Mouse (Mus musculus): ENCODE data around the gene Tap2.

The Tap2 gene

DNA sequence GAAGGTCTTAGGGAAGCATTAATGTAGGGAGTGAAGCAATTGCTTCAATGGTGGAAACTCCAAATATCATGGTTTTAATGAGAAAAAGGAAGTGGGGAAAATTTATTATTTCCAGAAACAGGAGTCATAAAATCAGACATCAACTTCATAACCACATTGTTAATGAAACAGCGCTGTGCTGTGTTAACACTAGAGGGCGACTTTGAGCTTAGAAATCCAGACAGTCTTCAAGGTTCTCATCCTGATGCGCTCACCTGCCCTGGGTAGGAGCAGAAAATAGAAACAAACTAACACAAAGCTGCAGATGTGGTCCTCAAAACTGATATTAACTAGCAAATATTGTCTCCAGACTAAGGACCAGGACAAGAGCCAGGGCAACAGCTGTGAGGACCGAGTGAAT is 46.6 kb downstream of the Tap2 start:
- WGBS, result 14% methylated on average over 4 of the region's 4 CpGs

DNA sequence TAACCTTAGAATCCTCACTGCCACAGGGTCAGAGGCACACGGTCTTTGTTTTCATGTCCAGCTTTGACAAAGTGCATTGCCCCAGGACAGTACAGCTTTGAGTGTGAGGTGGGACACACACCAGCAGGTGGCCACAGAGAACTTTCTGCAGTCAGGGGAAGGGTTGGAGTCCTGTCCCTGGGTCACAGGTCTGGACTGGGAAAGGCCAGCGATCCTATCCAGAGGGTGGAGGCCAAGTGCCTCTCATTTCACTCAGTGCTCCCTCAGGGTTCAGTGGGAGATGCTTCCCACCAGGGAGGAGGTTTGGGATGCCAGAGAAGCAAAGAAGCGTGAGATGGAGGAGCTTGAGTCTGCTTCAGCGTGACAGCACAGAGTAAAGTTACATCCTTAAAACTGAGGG is 48.3 kb downstream of the Tap2 start:
- 61% methylated on average over 4 of the region's 4 CpGs for WGBS

DNA sequence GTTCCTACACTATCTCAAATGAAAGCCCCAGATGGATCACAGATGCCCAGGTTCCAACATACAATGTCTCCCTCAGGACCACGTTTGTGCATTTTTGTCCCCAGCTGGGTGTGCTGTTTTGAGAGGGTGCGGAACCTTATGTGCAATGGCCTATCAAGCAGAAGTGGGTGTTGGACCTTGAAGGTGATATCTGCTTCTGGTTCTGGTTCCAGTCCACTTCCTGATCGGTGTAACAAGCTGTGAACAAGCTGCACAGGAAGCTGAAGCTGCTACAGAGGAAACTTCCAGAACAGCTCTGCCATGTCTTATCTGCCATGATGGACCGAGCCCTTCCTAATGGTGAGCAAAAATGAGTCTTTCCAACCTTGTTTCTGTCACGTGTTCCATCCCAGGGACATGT is 53.2 kb downstream of the Tap2 start:
- WGBS, result 81% methylated on average over 5 of the region's 5 CpGs

DNA sequence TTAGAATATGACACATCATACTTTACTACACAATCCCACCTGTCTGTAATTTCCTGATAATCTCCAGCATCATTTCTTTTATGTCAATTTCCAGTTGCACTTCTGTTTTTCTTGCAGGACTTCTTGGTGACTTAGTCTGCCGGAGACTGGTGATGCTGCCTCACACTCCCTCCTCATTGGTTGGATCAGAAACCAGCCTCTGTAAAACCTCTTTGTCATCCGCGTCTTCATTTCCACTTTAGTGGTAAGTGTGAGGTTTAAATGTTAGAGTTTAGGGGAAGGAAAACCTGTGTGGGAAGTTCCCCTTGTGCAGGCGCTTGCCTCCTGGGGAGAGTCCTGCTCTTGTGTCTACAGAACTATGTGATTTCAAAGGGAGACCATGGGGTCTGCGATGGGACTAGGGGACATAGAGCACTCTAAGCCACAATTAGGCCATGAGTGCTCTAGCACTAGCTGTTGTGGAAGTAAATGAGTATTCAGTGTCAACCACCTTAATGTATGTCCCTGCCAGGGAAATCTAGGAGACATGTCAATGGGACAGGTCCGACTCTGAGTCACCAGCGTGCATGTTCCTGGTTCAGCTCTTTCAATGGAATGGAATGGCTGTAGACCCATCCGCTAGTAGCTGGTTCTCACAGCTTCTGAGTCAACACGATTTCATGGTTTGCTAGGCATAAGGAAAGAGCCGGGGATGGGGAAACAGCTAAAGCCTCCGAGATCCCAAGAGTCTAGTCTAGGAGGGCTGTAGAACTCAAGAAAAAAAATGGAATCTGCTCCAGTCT is 54.5 kb downstream of the Tap2 start, which contains the start of gene H2-Ab1:
TSS of gene H2-Ab1 (plus strand) at position 96 of the 782 bp plus-strand sequence.
- WGBS, result 70% methylated on average over 11 of the region's 11 CpGs

DNA sequence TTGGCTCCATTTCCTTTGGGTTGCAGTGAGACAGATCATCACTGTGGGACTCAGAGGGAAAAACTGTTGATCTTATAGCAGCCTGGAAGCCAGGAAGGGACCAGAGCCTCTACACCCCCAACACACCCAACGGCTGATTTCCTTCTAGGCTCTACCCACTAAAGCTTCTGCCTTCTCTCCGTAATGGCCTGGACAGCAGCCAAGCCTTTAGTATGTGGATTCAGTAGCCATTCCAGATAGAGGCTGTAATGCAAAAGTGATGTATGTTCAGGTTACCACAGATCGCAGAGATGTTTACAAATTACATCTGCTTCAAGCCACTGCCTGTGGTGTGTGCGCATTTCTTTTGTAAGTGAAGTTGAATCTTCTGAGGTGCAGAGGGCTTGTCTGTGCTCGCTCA is 57.2 kb downstream of the Tap2 start:
- 63% methylated on average over 5 of the region's 5 CpGs for WGBS

DNA sequence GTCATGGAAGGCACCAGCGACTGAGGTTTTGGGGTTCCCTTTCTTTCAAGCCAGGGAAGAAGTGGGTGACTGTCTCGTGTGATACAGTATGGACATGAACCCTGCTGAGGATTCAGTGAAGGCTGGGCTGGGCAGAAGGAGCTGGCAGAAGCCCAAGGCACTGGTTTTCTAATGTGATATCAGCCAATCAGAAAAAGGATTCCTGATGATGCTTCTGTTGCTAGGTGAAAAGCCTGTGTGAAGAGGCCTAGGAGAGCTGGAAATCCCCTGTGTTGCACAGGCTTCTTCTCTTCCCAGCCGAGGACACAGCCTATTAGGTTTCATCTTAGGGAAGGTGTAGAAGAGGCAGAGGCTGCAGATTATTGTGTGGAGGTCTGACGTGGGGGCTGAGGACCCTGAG is 58.2 kb downstream of the Tap2 start:
- 37% methylated on average over 4 of the region's 4 CpGs for WGBS

DNA sequence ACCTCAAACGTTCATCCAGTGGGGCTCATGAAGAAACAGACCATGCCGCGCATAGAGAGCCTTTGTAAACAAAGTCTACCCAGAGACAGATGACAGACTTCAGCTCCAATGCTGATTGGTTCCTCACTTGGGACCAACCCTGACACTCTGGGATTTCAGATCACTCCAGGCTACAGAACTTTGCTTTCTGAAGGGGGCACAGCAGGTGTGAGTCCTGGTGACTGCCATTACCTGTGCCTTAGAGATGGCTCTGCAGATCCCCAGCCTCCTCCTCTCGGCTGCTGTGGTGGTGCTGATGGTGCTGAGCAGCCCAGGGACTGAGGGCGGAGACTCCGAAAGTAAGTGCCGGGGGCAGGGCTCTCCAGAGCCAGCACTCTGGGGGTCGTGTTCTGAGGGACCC is 59.7 kb downstream of the Tap2 start:
- WGBS, result 3% methylated on average over 8 of the region's 8 CpGs

DNA sequence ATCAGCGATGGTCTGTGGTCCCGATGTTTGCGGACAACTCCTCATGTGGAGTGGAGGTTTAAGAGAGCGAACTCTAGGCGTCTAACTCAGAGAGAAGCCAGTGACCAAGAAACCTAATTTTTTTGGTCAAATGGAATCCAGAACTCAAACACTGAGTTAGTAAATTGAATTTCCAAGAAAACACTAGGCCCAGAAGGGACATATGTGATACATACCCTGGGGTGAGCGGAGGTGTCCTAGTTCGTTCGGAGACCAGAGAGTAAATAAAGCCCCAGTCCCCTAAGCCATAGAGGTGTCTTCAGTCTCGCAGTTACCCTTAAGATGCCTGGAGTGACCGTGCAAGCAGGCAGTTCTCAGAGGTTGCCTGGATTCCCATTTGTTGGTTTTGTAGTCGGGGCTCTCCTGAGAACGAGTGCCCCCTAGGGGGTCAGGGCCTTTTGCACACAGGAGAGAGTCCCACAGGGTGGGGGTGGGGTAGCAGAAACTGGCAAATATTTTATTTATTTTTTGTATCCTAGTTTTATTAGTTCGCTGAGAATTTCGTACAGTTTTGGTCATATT is 60.6 kb downstream of the Tap2 start:
- WGBS, result 15% methylated on average over 14 of the region's 14 CpGs

DNA sequence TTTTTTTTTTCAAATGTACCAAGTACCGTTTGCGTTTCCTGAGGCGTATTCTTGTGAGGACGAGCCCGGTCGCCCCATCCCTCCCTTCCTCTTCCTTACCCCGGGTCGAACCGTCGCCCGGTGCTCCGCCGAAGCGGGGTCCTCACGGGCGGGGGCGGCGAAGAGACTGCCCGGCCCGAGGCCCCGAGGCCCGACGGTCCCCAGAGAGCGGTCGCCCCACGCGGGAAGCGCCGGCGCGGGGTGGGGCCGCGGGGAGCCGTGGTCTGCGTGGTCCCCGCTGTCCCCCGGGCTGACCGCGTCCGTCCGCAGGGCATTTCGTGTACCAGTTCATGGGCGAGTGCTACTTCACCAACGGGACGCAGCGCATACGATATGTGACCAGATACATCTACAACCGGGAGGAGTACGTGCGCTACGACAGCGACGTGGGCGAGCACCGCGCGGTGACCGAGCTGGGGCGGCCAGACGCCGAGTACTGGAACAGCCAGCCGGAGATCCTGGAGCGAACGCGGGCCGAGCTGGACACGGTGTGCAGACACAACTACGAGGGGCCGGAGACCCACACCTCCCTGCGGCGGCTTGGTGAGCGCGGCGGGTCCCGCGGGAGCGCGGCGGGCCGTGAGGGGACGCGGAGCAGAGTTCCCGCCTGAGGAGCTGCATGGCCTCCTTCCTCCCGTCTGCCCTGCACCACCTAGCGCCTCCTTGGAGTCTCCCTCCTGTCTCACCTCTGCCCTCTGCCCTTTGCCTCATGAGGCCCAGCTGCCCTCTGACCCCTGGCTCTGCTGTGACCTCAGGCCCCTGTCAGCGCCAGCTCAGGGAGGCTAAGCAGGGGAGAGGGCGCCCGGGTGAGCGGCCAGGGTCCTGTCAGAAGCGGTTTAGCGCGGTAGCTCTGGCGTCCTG is 61.4 kb downstream of the Tap2 start:
- 3% methylated on average over 93 of the region's 93 CpGs for WGBS
